Mouse (Mus musculus) cerebellum, adult (tissue): ENCODE measurements at regions not wholly inside any gene's neighbourhood (a gene's known extent, or its start where the extent isn't known, plus 50 kb on each side); places are given as distances from the start of the nearest gene placed in this dataset.

Source experiments
- ATAC-seq: cut with Nextera tagmentation; 2 replicates; pipeline ENCODE4 v1.9.2; 2017; ENCODE audit warnings: mild to moderate bottlenecking, moderate library complexity, mixed read lengths; ENCODE audit not compliant: insufficient number of reproducible peaks, low FRiP score, low TSS enrichment

GRCm38 (mm10) chr3:148762541-148763225 lies 227.7 kb downstream of the Adgrl2 start:
- ATAC-seq, result no peak

- ATAC-seq, result no peak
Observed at GRCm38 (mm10) chr3:148761586-148761985, 228.8 kb downstream of the Adgrl2 start.

- ATAC-seq, result no peak
Observed at GRCm38 (mm10) chr3:148759500-148759899, 230.9 kb downstream of the Adgrl2 start.

- no peak for ATAC-seq
Observed at GRCm38 (mm10) chr3:148746234-148746633, 244.1 kb downstream of the Adgrl2 start.

GRCm38 (mm10) chr3:148744651-148745050 lies 245.7 kb downstream of the Adgrl2 start:
- no peak for ATAC-seq

GRCm38 (mm10) chr3:148734194-148734749 lies 256.1 kb downstream of the Adgrl2 start:
- no peak for ATAC-seq

- no peak for ATAC-seq
Observed at GRCm38 (mm10) chr3:148733227-148733854, 257.0 kb downstream of the Adgrl2 start.

GRCm38 (mm10) chr3:148731436-148731835 lies 258.9 kb downstream of the Adgrl2 start:
- ATAC-seq, result no peak

- no peak for ATAC-seq
Observed at GRCm38 (mm10) chr3:148729242-148729680, 261.1 kb downstream of the Adgrl2 start.

GRCm38 (mm10) chr3:148728513-148729241 lies 261.7 kb downstream of the Adgrl2 start:
- ATAC-seq, result no peak

GRCm38 (mm10) chr3:148726596-148727331 lies 263.6 kb downstream of the Adgrl2 start:
- ATAC-seq, result no peak

- ATAC-seq, result no peak
Observed at GRCm38 (mm10) chr3:148696555-148696954, 293.8 kb downstream of the Adgrl2 start.

GRCm38 (mm10) chr3:148695453-148695852 lies 294.9 kb downstream of the Adgrl2 start:
- no peak for ATAC-seq

GRCm38 (mm10) chr3:148683181-148683580 lies 307.2 kb downstream of the Adgrl2 start:
- ATAC-seq, result no peak

- no peak for ATAC-seq
Observed at GRCm38 (mm10) chr3:148682445-148682994, 307.8 kb downstream of the Adgrl2 start.

- ATAC-seq, result no peak
Observed at GRCm38 (mm10) chr3:148681186-148681585, 309.2 kb downstream of the Adgrl2 start.

GRCm38 (mm10) chr3:148680737-148681136 lies 309.6 kb downstream of the Adgrl2 start:
- ATAC-seq, result no peak

- ATAC-seq, result no peak
Observed at GRCm38 (mm10) chr3:148680086-148680485, 310.3 kb downstream of the Adgrl2 start.

- ATAC-seq, result no peak
Observed at GRCm38 (mm10) chr3:148679121-148679520, 311.2 kb downstream of the Adgrl2 start.

- no peak for ATAC-seq
Observed at GRCm38 (mm10) chr3:148676025-148676424, 314.3 kb downstream of the Adgrl2 start.
